Mouse (Mus musculus): ENCODE data around the gene Cad. TPM values are rescaled to one million over a fixed set of nuclear protein-coding genes. Genes with fewer than 3 reads are reported as not detected.

Gene Cad
- total and polyA plus RNA-seq, 3 experiments = 228 to 383 (median 254) TPM

- Histone ChIP-seq H3K4me1 (ENCODE audit: control insufficient read depth in 1 of 2, insufficient read depth in 2 of 2, low read length in 2 of 2) (no peaks in the 10 kb centered on the region), H3K9me3 (replicated peaks; ENCODE audit: insufficient read depth, low read length) (no peaks in the 10 kb centered on the region), H3K79me2 (ENCODE audit: control insufficient read depth, insufficient read depth, low read length, poor library complexity) (no peaks in the 10 kb centered on the region), H3K9ac (ENCODE audit: control insufficient read depth, low read depth, low read length, poor library complexity, severe bottlenecking) (no peak overlapping the region), H3K36me3 (ENCODE audit: control insufficient read depth in 1 of 2, insufficient read depth in 2 of 2, low read length in 2 of 2) (peaks cover 0 to 27% of the 10 kb centered on the region in 2 experiments; a peak in 2 of 4 replicates), H3K27me3 (ENCODE audit: control insufficient read depth in 1 of 2, insufficient read depth in 2 of 2, low read length in 2 of 2) (no peaks in the 10 kb centered on the region), H3K27ac (ENCODE audit: control insufficient read depth, low read depth, low read length) (no peak overlapping the region), H3K4me3 (ENCODE audit: control insufficient read depth in 1 of 2, insufficient read depth in 1 of 2, low read depth in 2 of 2, low read length in 2 of 2) (no peak overlapping the region)
- no peak for DNase-seq (ENCODE audit: low read depth, low spot score)
- TF ChIP-seq POLR2A (IDR thresholded peaks at IDR 0.05; ENCODE audit: control insufficient read depth in 1 of 2, insufficient read depth in 1 of 2, low read depth in 1 of 2, low read length in 2 of 2, poor library complexity in 1 of 2) (no peak), RAD21 (IDR thresholded peaks at IDR 0.05; ENCODE audit: low read depth, low read length) (no peak), MXI1 (IDR thresholded peaks at IDR 0.05; ENCODE audit: low read depth, low read length) (no peak), NRF1 (IDR thresholded peaks at IDR 0.05; ENCODE audit: insufficient read depth, low read depth, low read length, poor library complexity, severe bottlenecking) (no peak), SIN3A (IDR thresholded peaks at IDR 0.05; ENCODE audit: low read length) (no peak), MAZ (IDR thresholded peaks at IDR 0.05; ENCODE audit: low read depth, low read length) (no peak), USF1 (IDR thresholded peaks at IDR 0.05; ENCODE audit: low read depth, low read length) (no peak), CHD1 (IDR thresholded peaks at IDR 0.05; ENCODE audit: low read depth, low read length) (no peak), RCOR1 (IDR thresholded peaks at IDR 0.05; ENCODE audit: low read depth, low read length) (no peak), POLR2AphosphoS5 (IDR thresholded peaks at IDR 0.05; ENCODE audit: borderline replicate concordance, low read depth, low read length) (no peak), MEF2A (IDR thresholded peaks at IDR 0.05; ENCODE audit: extremely low read depth, insufficient replicate concordance, low read depth, low read length, poor library complexity, severe bottlenecking) (no peak), CHD2 (IDR thresholded peaks at IDR 0.05; ENCODE audit: low read length) (no peak), HCFC1 (IDR thresholded peaks at IDR 0.05; ENCODE audit: low read depth, low read length) (no peak)
Measured at GRCm38 (mm10) chr5:31069810-31070209, 15.2 kb downstream of the Cad start.

GRCm38 (mm10) chr5:31071059-31071458, 16.5 kb downstream of the Cad start:
- Histone ChIP-seq H3K27me3 (ENCODE audit: control insufficient read depth in 1 of 2, insufficient read depth in 2 of 2, low read length in 2 of 2) (no peaks in the 10 kb centered on the region), H3K4me1 (ENCODE audit: control insufficient read depth in 1 of 2, insufficient read depth in 2 of 2, low read length in 2 of 2) (no peaks in the 10 kb centered on the region), H3K27ac (ENCODE audit: control insufficient read depth, low read depth, low read length) (no peak overlapping the region), H3K4me3 (ENCODE audit: control insufficient read depth in 1 of 2, insufficient read depth in 1 of 2, low read depth in 2 of 2, low read length in 2 of 2) (no peak overlapping the region), H3K79me2 (ENCODE audit: control insufficient read depth, insufficient read depth, low read length, poor library complexity) (no peaks in the 10 kb centered on the region), H3K9ac (ENCODE audit: control insufficient read depth, low read depth, low read length, poor library complexity, severe bottlenecking) (no peak overlapping the region), H3K36me3 (ENCODE audit: control insufficient read depth in 1 of 2, insufficient read depth in 2 of 2, low read length in 2 of 2) (peaks cover 0 to 21% of the 10 kb centered on the region in 2 experiments; a peak in 2 of 4 replicates), H3K9me3 (replicated peaks; ENCODE audit: insufficient read depth, low read length) (no peaks in the 10 kb centered on the region)
- TF ChIP-seq POLR2A (IDR thresholded peaks at IDR 0.05; ENCODE audit: control insufficient read depth in 1 of 2, insufficient read depth in 1 of 2, low read depth in 1 of 2, low read length in 2 of 2, poor library complexity in 1 of 2) (no peak), USF2 (IDR thresholded peaks at IDR 0.05; ENCODE audit: borderline replicate concordance in 1 of 2, insufficient read depth in 1 of 2, low read depth in 1 of 2, low read length in 2 of 2) (no peak), NRF1 (IDR thresholded peaks at IDR 0.05; ENCODE audit: insufficient read depth, low read depth, low read length, poor library complexity, severe bottlenecking) (no peak), UBTF (IDR thresholded peaks at IDR 0.05; ENCODE audit: borderline replicate concordance, insufficient read depth, low read depth, low read length) (no peak), ETS1 (IDR thresholded peaks at IDR 0.05; ENCODE audit: low read depth, low read length) (no peak), GATA1 (IDR thresholded peaks at IDR 0.05; ENCODE audit: low read depth, low read length) (no peak), KAT2A (conservative IDR thresholded peaks at IDR 0.05; ENCODE audit: low read depth, low read length) (no peak), MXI1 (IDR thresholded peaks at IDR 0.05; ENCODE audit: low read depth, low read length) (no peak), GABPA (IDR thresholded peaks at IDR 0.05; ENCODE audit: low read depth, low read length) (no peak), TCF12 (IDR thresholded peaks at IDR 0.05; ENCODE audit: low read depth, low read length) (no peak), ZMIZ1 (IDR thresholded peaks at IDR 0.05; ENCODE audit: low read depth, low read length) (no peak), MYC (IDR thresholded peaks at IDR 0.05; ENCODE audit: low read depth, low read length) (no peak), POLR2AphosphoS2 (IDR thresholded peaks at IDR 0.05; ENCODE audit: low read length) (no peak), ZKSCAN1 (IDR thresholded peaks at IDR 0.05; ENCODE audit: low read depth, low read length) (no peak), MAFK (IDR thresholded peaks at IDR 0.05; ENCODE audit: borderline replicate concordance, low read depth, low read length) (no peak), MAZ (IDR thresholded peaks at IDR 0.05; ENCODE audit: low read depth, low read length) (no peak), CHD2 (IDR thresholded peaks at IDR 0.05; ENCODE audit: low read length) (no peak), MAX (IDR thresholded peaks at IDR 0.05; ENCODE audit: low read length) (no peak), RAD21 (IDR thresholded peaks at IDR 0.05; ENCODE audit: low read depth, low read length) (no peak)
- DNase-seq (ENCODE audit: low read depth, low spot score) = no peak
